Mouse (Mus musculus) embryonic facial prominence, embryonic 12.5 days (tissue): Measurements from ENCODE around the gene E2f4. TPM values are rescaled to one million over a fixed set of nuclear protein-coding genes. Genes with fewer than 3 reads are reported as not detected.

Experiments used
- ATAC-seq: fragments of 200-750 bp; cut with Nextera tagmentation; 2 replicates; pipeline ENCODE4 v1.8.0; 2017; ENCODE audit not compliant: insufficient number of reproducible peaks, insufficient read depth, low FRiP score, low TSS enrichment
- H3K27ac ChIP-seq: fragments of 300-500 bp; sonication (generic); 2 replicates; pipeline ENCODE4 v1.5.1; 2016; ENCODE audit warnings: mild to moderate bottlenecking
- H3K27me3 ChIP-seq: fragments of 300-500 bp; sonication (generic); 2 replicates; pipeline ENCODE4 v1.6.1; 2016; ENCODE audit warnings: mild to moderate bottlenecking, moderate library complexity
- H3K36me3 ChIP-seq: fragments of 300-500 bp; sonication (generic); 2 replicates; pipeline ENCODE4 v1.6.1; 2016; ENCODE audit warnings: mild to moderate bottlenecking
- H3K4me1 ChIP-seq: fragments of 300-500 bp; sonication (generic); 2 replicates; pipeline ENCODE4 v1.6.1; 2016
- H3K4me2 ChIP-seq: fragments of 300-500 bp; sonication (generic); replicated peaks from 2 replicates; pipeline ENCODE4 v1.6.1; 2016; ENCODE audit warnings: mild to moderate bottlenecking, moderate library complexity
- H3K4me3 ChIP-seq: fragments of 300-500 bp; sonication (generic); 2 replicates; pipeline ENCODE4 v1.5.1; 2016; ENCODE audit warnings: mild to moderate bottlenecking
- H3K9ac ChIP-seq: fragments of 300-500 bp; sonication (generic); 2 replicates; pipeline ENCODE4 v1.6.1; 2016; ENCODE audit warnings: mild to moderate bottlenecking, moderate library complexity
- H3K9me3 ChIP-seq: fragments of 300-500 bp; sonication (generic); 2 replicates; pipeline ENCODE4 v1.6.1; 2016; ENCODE audit warnings: mild to moderate bottlenecking, moderate library complexity
- WGBS: fragments of 180-500 bp; shearing (Covaris S2); methylation state at CpG from one replicate; pipeline ENCODE4 v1.1.7; 2016; 5-methylcytosine and 5-hydroxymethylcytosine counted together
- polyA plus RNA-seq: library from polyadenylated mRNA; unstranded; fragments of >200 nt; fragmentation: Nextera tagmentation; extraction: Ambion mirVana; gene quantifications from 2 replicates; pipeline ENCODE4 v1.2.1, GENCODE M21; 2016

The E2f4 gene
- 81.1 and 82.3 TPM in 2 replicates for polyA plus RNA-seq

DNA sequence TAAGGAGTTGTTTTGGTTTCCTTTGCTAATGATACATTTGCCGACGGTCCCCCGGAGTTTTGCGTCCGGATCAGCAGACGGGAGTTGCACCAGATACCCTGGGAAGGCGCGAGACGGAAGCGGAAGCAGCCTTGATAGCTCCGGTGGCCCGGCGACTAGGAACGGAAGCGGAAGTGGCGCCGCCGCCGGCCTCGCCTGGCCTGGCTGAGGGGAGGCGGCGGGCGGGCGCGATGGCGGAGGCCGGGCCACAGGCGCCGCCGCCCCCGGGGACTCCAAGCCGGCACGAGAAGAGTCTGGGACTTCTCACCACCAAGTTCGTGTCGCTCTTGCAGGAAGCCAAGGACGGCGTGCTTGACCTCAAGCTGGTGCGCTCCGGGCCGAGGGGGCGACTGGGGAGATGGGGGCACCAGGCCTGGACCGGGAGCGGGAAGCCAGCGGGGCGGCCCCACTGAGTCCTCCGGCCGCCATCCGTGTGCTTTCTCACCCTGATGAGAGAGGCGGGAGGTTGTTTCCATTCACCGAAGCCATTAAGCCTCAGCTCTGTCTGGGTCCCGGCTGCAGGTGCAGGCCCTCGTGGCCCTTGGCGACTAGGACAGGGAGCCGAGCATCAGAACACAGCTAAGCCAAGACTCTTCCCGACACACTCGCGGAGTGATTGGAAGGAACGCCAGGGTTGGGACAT lies at the start of gene E2f4:
Gene E2f4, plus strand, starts transcription at position 153 of the 682 bp plus-strand sequence.
- Histone ChIP-seq H3K9me3 (no peaks in the 10 kb centered on the region), H3K27ac (peak within 1 kb of the TSS; percentile 50; the same call in 1 of the 2 replicates), H3K4me2 (peak within 1 kb of the TSS; percentile 98), H3K36me3 (peaks cover 36% of the 10 kb centered on the region), H3K27me3 (peaks cover 8% of the 10 kb centered on the region; the same call in 1 of the 2 replicates), H3K4me3 (peak within 1 kb of the TSS; percentile 96), H3K9ac (peak within 1 kb of the TSS; percentile 93), H3K4me1 (peaks cover 11% of the 10 kb centered on the region)
- peak; percentile 73 for ATAC-seq
- under 1% methylated on average over 53 of the region's 58 CpGs for WGBS

DNA sequence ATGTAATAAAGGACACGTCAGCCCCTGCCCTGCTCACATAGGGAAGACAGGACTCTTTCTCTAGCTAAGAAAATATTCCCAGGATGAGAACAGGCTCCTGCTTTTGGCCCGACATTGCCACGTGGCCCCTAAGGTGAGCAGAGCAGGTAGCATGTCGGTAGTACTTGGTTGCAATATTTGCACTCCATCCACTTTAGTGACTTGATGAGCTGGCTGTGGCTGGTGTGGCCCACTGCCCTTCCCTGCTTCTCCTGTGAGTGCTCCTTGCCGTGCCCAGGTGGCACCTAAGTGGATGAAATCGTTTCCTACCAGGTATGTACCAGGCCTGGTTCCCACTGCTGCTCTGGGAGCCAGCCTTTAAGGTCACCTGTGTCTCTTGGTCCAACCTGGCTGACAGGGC lies 45.5 kb upstream of the E2f4 start:
- WGBS, result 89% methylated on average over 6 of the region's 6 CpGs

DNA sequence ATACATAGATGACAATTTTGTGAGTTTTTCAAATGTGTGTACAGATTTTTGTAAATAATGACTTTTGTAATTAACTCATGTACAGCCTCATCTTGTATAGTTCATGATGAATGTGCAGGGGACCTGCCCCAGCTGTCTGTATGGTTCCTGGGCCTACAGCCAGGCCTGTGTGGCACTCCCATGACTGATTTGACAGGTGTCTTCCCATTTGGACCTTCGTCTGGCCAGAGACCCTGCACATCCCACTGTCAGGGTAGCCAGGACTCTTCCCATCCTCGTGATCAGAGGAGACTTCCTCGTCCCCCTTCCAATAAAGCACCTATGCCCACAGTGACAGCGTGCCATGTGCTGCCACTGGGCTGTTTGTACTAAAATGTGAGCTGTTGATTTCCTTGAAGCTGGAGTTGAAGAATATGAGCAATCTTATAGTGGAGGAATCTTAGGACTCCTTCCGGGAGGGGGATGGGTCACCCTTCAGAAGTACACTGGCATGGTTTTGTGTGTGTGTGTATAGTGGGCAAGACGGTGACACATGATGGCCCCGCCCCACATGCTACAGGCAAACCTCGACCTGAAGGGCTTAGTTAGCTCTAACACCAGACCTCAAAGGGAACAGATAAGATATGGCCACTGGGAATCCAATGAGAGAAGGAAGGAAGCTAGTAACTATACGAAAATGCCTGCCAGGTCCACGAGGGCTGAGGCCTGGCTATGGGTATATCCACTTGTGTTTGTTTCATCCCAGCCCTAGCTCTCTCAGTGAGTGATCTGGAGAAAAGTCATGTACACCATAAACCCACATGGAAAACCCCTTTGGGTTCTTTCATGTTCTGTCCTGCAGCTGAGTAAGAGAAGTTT lies 44.6 kb upstream of the E2f4 start:
- H3K4me3 ChIP-seq, result no peak overlapping the region
- H3K27me3 ChIP-seq, result peaks cover 23% of the 10 kb centered on the region
- peaks cover 43% of the 10 kb centered on the region for H3K36me3 ChIP-seq
- no peak overlapping the region for H3K27ac ChIP-seq
- no peak for ATAC-seq
- no peak overlapping the region for H3K9ac ChIP-seq
- H3K9me3 ChIP-seq, result no peaks in the 10 kb centered on the region
- H3K4me1 ChIP-seq, result peaks cover 14% of the 10 kb centered on the region
- 86% methylated on average over 10 of the region's 10 CpGs for WGBS
- H3K4me2 ChIP-seq, result no peak overlapping the region

More for the DNA sequence above, 45.5 kb upstream of the E2f4 start:
- H3K4me1 ChIP-seq, result peaks cover 14% of the 10 kb centered on the region
- ATAC-seq, result no peak
- H3K4me2 ChIP-seq, result no peak overlapping the region
- no peak overlapping the region for H3K9ac ChIP-seq
- peaks cover 46% of the 10 kb centered on the region for H3K36me3 ChIP-seq
- H3K27ac ChIP-seq, result no peak overlapping the region
- H3K4me3 ChIP-seq, result no peak overlapping the region
- no peaks in the 10 kb centered on the region for H3K9me3 ChIP-seq
- peaks cover 14% of the 10 kb centered on the region; the same call in 1 of the 2 replicates for H3K27me3 ChIP-seq

DNA sequence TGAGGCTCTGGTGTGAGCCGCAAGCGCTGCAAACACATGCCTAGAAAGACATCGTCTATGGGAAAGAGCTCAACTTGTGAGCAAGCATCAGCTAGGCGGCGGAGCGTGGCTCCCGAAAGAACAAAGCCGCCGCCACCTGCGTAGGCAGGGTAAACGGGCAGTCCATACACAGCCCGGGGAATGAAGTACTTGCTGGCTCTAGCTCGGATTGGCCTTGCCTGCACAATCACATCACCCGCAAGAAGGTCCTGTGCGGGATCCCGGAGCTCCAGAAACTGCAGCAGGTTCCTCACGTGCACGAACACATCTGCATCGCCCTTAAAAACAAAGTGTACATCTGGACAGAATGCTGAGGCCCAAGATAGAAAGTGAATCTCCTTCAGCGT lies 43.7 kb upstream of the E2f4 start:
- Histone ChIP-seq H3K27me3 (peaks cover 31% of the 10 kb centered on the region), H3K9ac (peak overlapping the region; percentile 72; the same call in 1 of the 2 replicates)
- ATAC-seq, result no peak

DNA sequence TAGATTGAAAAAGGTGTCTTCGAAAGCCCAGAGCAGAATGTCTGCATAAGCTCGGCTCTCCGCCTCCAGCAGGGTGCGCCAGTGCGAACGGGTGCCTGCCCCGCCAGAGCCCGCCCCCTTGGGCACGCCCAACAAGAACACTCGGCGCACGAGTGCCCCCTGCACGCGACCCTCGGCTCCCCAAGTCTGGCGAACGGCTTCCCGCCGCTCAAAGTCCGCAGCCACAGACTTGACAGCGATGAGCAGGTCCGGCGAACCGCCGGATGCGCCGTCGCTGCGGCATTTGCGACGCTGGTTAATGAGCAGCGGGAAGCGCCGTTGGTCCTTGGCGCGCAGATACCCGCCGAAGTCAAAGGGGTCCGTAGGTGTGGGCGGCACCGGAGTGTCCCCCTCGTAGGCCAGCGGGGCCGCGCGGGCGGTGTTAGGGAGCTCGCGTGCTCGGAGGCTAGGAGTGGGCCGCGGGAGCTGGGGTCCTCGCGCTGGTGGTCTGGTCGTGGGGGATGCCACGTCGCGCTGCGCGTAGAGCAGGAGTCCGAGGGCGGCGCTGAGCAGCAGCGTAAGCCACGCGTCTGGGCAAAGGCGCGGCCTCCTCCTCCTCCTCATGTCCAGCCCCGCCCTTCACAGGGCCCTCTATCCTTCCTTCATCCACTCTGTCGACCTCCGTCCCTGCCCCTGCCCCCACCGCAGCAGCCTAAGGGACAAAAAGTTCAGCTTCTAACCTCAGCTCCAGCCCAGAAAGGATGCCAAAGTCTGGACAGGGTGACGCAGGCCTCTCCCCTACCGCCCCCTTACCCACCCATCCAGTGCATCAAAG lies 43.1 kb upstream of the E2f4 start:
- Histone ChIP-seq H3K9me3 (no peaks in the 10 kb centered on the region), H3K4me2 (peak overlapping the region; percentile 96), H3K4me1 (peaks cover 21% of the 10 kb centered on the region), H3K27ac (peak overlapping the region; percentile 73; the same call in 1 of the 2 replicates), H3K27me3 (peaks cover 37% of the 10 kb centered on the region), H3K36me3 (peaks cover 29% of the 10 kb centered on the region), H3K4me3 (peak overlapping the region; percentile 66), H3K9ac (peak overlapping the region; percentile 72)
- ATAC-seq, result peak; percentile 85
- 1% methylated on average over 72 of the region's 74 CpGs for WGBS

More for the DNA sequence above, 43.7 kb upstream of the E2f4 start:
- Histone ChIP-seq H3K27ac (no peak overlapping the region), H3K4me1 (peaks cover 16% of the 10 kb centered on the region), H3K36me3 (peaks cover 35% of the 10 kb centered on the region), H3K4me3 (peak overlapping the region; percentile 66), H3K9me3 (no peaks in the 10 kb centered on the region), H3K4me2 (peak overlapping the region; percentile 96)
- 42% methylated on average over 20 of the region's 20 CpGs for WGBS

DNA sequence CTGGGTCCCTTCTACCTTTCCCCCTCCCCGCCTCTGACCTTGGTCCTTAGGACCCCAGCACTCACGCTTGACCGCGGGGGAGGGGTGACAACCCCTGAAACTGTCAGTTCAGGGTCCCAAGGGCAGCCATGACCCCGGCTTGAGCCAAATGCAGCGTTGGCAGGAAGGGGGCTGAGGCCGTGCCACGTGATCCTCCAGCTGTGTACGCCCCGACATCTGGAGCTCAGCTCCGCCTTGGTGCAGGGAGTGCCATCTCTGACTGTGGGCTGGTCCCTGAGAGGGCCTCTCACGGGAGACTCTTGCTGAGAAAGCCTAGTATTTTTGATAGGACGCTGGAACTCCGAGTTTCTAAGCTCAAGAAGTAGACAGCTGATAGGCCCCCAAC lies 42.5 kb upstream of the E2f4 start, which contains the start of gene B3gnt9:
Gene B3gnt9, minus strand, starts transcription at position 188 of the 385 bp plus-strand sequence.
- 1% methylated on average over 14 of the region's 14 CpGs for WGBS
- Histone ChIP-seq H3K36me3 (peaks cover 23% of the 10 kb centered on the region), H3K4me1 (peaks cover 27% of the 10 kb centered on the region), H3K9ac (peak within 1 kb of the TSS; percentile 72), H3K4me3 (peak within 1 kb of the TSS; percentile 66), H3K4me2 (peak within 1 kb of the TSS; percentile 96), H3K9me3 (no peaks in the 10 kb centered on the region), H3K27ac (peak within 1 kb of the TSS; percentile 73; the same call in 1 of the 2 replicates), H3K27me3 (peaks cover 43% of the 10 kb centered on the region)
- ATAC-seq, result peak; percentile 49; the same call in 1 of the 2 replicates

DNA sequence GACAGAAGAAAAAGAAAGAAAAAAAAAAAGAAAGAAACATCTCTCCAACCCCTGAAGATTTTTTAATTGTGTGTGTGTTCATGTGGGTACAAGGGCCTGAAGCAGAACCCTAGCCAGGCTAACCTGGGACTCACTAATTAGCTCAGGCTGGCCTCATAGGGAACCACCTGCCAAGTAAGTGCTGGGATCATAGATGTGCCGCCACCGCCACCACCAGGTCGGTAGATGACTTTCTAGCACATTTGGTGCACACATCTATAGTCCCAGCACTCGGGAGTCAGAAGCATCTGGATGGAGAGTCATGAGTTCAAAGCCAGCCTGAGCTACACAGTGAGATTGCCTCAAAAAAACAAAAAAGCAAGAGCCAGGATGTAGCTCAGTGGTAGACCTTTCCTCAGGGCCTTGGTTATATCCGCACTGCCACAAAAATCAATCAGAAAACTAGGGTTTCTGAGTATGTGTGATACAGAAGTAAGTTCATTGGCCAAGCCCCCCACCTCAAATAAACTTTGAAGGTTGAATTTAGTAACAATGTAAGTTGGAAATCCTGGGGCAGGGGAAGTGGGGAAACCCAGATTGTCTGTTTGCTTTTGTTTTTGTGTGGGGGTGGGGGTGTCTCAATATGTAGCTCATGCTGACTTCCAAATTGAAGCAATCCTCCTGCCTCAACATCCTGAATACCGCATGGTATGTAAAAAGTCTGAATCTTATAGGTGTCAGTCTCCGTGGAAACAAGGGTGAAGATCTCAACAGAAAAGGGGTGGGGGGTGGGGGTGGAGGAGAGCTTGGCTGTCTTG lies 39.9 kb upstream of the E2f4 start:
- Histone ChIP-seq H3K27ac (no peak overlapping the region), H3K4me3 (no peak overlapping the region), H3K4me1 (peaks cover 27% of the 10 kb centered on the region), H3K9me3 (no peaks in the 10 kb centered on the region), H3K36me3 (no peaks in the 10 kb centered on the region), H3K4me2 (no peak overlapping the region), H3K9ac (no peak overlapping the region), H3K27me3 (peaks cover 65% of the 10 kb centered on the region)
- WGBS, result 69% methylated on average over 7 of the region's 7 CpGs
- no peak for ATAC-seq

DNA sequence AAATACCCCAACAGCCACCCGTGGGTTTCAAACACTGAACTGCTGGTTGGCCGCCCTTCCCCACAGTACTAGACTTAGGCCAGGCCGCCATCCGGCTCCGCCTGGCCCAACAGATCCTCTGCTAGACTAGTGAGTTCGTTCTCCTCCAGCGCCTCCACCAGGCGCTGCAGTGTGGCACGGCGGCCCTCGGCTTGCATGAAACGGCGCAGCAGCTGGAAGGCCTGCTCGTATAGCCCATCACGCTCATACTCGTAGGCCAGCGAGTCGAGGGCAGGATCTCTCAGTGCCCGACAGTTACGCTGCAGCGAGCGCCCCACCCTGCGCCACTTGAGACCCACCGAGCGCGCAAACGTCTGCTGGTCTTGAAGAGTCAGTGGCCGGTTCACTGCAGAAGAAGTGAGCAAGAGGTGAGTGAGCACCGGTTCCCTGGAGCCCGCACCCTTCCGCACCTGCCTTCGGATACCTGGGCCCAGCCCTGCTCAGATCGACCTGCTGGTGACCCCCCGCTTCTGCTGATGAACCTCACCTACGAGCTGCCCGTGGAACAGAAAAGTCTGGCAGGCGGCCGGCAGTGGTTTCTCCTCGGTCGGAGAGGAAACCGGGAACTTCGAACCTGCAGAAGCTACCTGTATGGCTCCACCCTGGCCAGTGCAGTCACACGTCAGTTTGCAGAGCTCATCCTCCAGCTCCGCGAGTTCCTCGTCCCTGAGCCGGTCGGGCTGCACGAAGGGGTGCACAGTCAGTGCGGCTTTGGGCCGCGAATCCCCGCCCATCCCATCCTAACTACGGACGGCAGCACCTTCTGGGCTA lies 38.3 kb upstream of the E2f4 start:
- WGBS, result 3% methylated on average over 55 of the region's 55 CpGs
- peaks cover 26% of the 10 kb centered on the region for H3K4me1 ChIP-seq
- H3K4me3 ChIP-seq, result peak overlapping the region; percentile 34
- no peaks in the 10 kb centered on the region for H3K9me3 ChIP-seq
- peak overlapping the region; percentile 42; the same call in 1 of the 2 replicates for H3K9ac ChIP-seq
- H3K4me2 ChIP-seq, result peak overlapping the region; percentile 69
- H3K27me3 ChIP-seq, result peaks cover 81% of the 10 kb centered on the region
- no peaks in the 10 kb centered on the region for H3K36me3 ChIP-seq
- peak; percentile 29 for ATAC-seq
- H3K27ac ChIP-seq, result no peak overlapping the region

DNA sequence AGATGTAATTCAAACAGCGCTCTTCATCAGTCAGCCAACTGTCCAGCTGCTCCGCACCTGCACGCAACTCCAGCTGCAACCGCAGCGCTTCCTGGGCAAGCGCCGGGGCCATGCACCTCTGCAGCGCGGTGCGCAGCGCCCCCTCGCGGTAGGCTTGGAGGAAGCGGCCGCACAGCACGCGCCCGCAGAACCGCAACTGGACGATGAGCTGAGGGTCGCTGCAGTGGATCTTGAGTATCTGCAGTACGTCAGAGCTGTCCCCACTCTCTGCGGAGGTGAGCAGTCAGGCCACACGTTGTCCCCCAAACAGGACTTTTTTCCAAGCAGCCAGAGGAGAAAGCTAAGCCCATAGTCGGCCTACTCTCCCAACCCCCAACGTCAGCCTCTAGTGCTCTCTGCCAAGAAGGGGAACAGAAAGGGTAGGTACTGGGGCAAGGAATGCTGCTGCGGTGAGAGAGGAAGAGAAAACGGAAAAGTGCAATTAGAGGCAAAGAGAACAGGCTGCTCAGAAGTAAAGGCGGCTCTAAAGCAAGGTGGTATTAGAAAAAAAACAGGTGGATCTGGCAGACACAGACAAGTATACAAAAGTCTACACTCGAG lies 37.6 kb upstream of the E2f4 start:
- Histone ChIP-seq H3K4me1 (peaks cover 24% of the 10 kb centered on the region), H3K36me3 (no peaks in the 10 kb centered on the region), H3K4me3 (peak overlapping the region; percentile 34), H3K27me3 (peaks cover 87% of the 10 kb centered on the region), H3K9ac (peak overlapping the region; percentile 42; the same call in 1 of the 2 replicates), H3K4me2 (peak overlapping the region; percentile 69), H3K9me3 (no peaks in the 10 kb centered on the region), H3K27ac (no peak overlapping the region)
- 4% methylated on average over 30 of the region's 30 CpGs for WGBS
- ATAC-seq, result peak; percentile 22
